In genomic region chr4:46345056-46345772, GRCm38 (mm10) we compare ENCODE assay signal across 10 mouse cellular contexts. TPM values are rescaled to one million over a fixed set of nuclear protein-coding genes. Genes with fewer than 3 reads are reported as not detected.
DNase-seq lines count a peak whose midpoint lies in the region; ATAC-seq and TF ChIP-seq lines count a peak whose summit lies in the region.
"Had no signal": no experiment of that assay in that cellular context is flagged by ENCODE, and none has a peak within 500 bp of the region (broad histone marks: within the 10 kb centered on the region; RNA-seq: fewer than 3 reads in every experiment).

No protein-coding gene starts in this region.

- no peak for DNase-seq in kidney, adult 9 months
- DNase-seq in embryo, embryonic 10 days (ENCODE audit: low spot score) = peak; percentile 13
- DNase-seq in midbrain, postnatal 0 days (ENCODE audit: low spot score) = no peak
- no peak for DNase-seq in spleen, postnatal 4 days (ENCODE audit: low spot score in 2 of 2)
- no peak for DNase-seq in left cerebral cortex, adult 18-20 months (ENCODE audit: low spot score in 2 of 2)
- DNase-seq in cerebellum, postnatal 4 days (ENCODE audit: low spot score in 2 of 2) = no peak
- DNase-seq: cerebellum, adult 9-11 months had no signal

- no peak overlapping the region for H3K27ac ChIP-seq in kidney, embryonic 14.5 days (ENCODE audit: low read depth, low read length)
- no peak overlapping the region for H3K27ac ChIP-seq in hindbrain, embryonic 16.5 days (ENCODE audit: low read depth, low read length)
- H3K27ac ChIP-seq in midbrain, postnatal 0 days (ENCODE audit: low read depth, low read length) = no peak overlapping the region

- H3K4me1 ChIP-seq in kidney, embryonic 14.5 days (ENCODE audit: control insufficient read depth, insufficient read depth, low read length) = peaks cover 7% of the 10 kb centered on the region; the same call in 1 of the 2 replicates
- peaks cover 9% of the 10 kb centered on the region for H3K4me1 ChIP-seq in hindbrain, embryonic 16.5 days (ENCODE audit: control insufficient read depth, insufficient read depth, low read depth, low read length)
- peaks cover 4% of the 10 kb centered on the region; the same call in 1 of the 2 replicates for H3K4me1 ChIP-seq in midbrain, postnatal 0 days (ENCODE audit: insufficient read depth, low read length)

- H3K9ac ChIP-seq in kidney, embryonic 14.5 days (ENCODE audit: low read depth, low read length) = no peak overlapping the region
- H3K9ac ChIP-seq in hindbrain, embryonic 16.5 days (ENCODE audit: low read depth, low read length) = no peak overlapping the region
- H3K9ac ChIP-seq in midbrain, postnatal 0 days (replicated peaks; ENCODE audit: low read length, poor library complexity, severe bottlenecking) = no peak overlapping the region

- peak overlapping the region; percentile 40 for H3K4me2 ChIP-seq in kidney, embryonic 14.5 days (replicated peaks; ENCODE audit: low read depth, low read length)
- no peak overlapping the region; the same call in none of the 2 replicates for H3K4me2 ChIP-seq in hindbrain, embryonic 16.5 days (ENCODE audit: low read length)
- no peak overlapping the region for H3K4me2 ChIP-seq in midbrain, postnatal 0 days (ENCODE audit: low read depth, low read length, poor library complexity, severe bottlenecking)

- H3K9me3 ChIP-seq in kidney, embryonic 14.5 days (ENCODE audit: control insufficient read depth, low read length) = no peaks in the 10 kb centered on the region
- H3K9me3 ChIP-seq in hindbrain, embryonic 16.5 days (ENCODE audit: control insufficient read depth, low read length) = peaks cover 2% of the 10 kb centered on the region; the same call in 1 of the 2 replicates
- H3K9me3 ChIP-seq in midbrain, postnatal 0 days (ENCODE audit: low read length) = no peaks in the 10 kb centered on the region

- H3K36me3 ChIP-seq in kidney, embryonic 14.5 days (ENCODE audit: control insufficient read depth, insufficient read depth, low read length) = no peaks in the 10 kb centered on the region
- no peaks in the 10 kb centered on the region for H3K36me3 ChIP-seq in hindbrain, embryonic 16.5 days (ENCODE audit: control insufficient read depth, insufficient read depth, low read length)
- H3K36me3 ChIP-seq in midbrain, postnatal 0 days (ENCODE audit: insufficient read depth, low read length) = no peaks in the 10 kb centered on the region

- no peak for ATAC-seq in kidney, embryonic 14.5 days (ENCODE audit: low FRiP score, low TSS enrichment)
- no peak for ATAC-seq in hindbrain, embryonic 16.5 days
- no peak for ATAC-seq in midbrain, postnatal 0 days (ENCODE audit: low FRiP score)

- peak overlapping the region; percentile 35; the same call in 1 of the 2 replicates for H3K4me3 ChIP-seq in kidney, embryonic 14.5 days (ENCODE audit: low read length)
- peak overlapping the region; percentile 37; the same call in 1 of the 2 replicates for H3K4me3 ChIP-seq in hindbrain, embryonic 16.5 days (ENCODE audit: low read length)
- peak overlapping the region; percentile 38; the same call in 1 of the 2 replicates for H3K4me3 ChIP-seq in midbrain, postnatal 0 days (ENCODE audit: low read depth, low read length)

- WGBS in kidney, embryonic 14.5 days = 3% methylated on average over 59 of the region's 67 CpGs
- WGBS in hindbrain, embryonic 16.5 days = 1% methylated on average over 58 of the region's 67 CpGs
- WGBS in midbrain, postnatal 0 days = 2% methylated on average over 59 of the region's 67 CpGs

- H3K27me3 ChIP-seq in kidney, embryonic 14.5 days (ENCODE audit: control insufficient read depth, insufficient read depth, low read length) = peaks cover 98% of the 10 kb centered on the region
- peaks cover 71% of the 10 kb centered on the region for H3K27me3 ChIP-seq in hindbrain, embryonic 16.5 days (replicated peaks; ENCODE audit: control insufficient read depth, insufficient read depth, low read length)
- peaks cover 84% of the 10 kb centered on the region for H3K27me3 ChIP-seq in midbrain, postnatal 0 days (ENCODE audit: insufficient read depth, low read length)

- no peak for TF ChIP-seq CTCF in midbrain, postnatal 0 days (IDR thresholded peaks at IDR 0.05)

RNA-seq across cellular contexts. Expression of gene Foxe1, which starts 1.8 kb away (rescaled TPM):
- not detected in 2 replicates for polyA plus RNA-seq in kidney, embryonic 14.5 days (2014; fragmentation: Nextera tagmentation; extraction: Ambion mirVana)
- not detected in 2 replicates for polyA plus RNA-seq in hindbrain, embryonic 16.5 days (2015; fragmentation: Nextera tagmentation; extraction: Ambion mirVana)
- total RNA-seq in midbrain, postnatal 0 days (2014; rRNA removed) = not detected in 2 replicates
- polyA plus RNA-seq in midbrain, postnatal 0 days (2015; fragmentation: Nextera tagmentation; extraction: Ambion mirVana) = not detected in 2 replicates
- total RNA-seq in left cerebral cortex, adult 18-20 months (2021) = not detected
- polyA plus RNA-seq: large intestine, adult 2 months had no signal

RNA-seq across cellular contexts. Expression of gene Trmo, which starts 44.0 kb away (rescaled TPM):
- polyA plus RNA-seq in kidney, embryonic 14.5 days (2014; fragmentation: Nextera tagmentation; extraction: Ambion mirVana) = 10.8 and 13.2 TPM in 2 replicates
- 8.8 TPM in 2 replicates for polyA plus RNA-seq in hindbrain, embryonic 16.5 days (2015; fragmentation: Nextera tagmentation; extraction: Ambion mirVana)
- 7.8 and 8.8 TPM in 2 replicates for total RNA-seq in midbrain, postnatal 0 days (2014; rRNA removed)
- polyA plus RNA-seq in midbrain, postnatal 0 days (2015; fragmentation: Nextera tagmentation; extraction: Ambion mirVana) = 4.4 and 5.3 TPM in 2 replicates
- total RNA-seq in left cerebral cortex, adult 18-20 months (2021) = 1 to 10 TPM; 3.7 to 4.3 TPM
